In the genomic region with DNA sequence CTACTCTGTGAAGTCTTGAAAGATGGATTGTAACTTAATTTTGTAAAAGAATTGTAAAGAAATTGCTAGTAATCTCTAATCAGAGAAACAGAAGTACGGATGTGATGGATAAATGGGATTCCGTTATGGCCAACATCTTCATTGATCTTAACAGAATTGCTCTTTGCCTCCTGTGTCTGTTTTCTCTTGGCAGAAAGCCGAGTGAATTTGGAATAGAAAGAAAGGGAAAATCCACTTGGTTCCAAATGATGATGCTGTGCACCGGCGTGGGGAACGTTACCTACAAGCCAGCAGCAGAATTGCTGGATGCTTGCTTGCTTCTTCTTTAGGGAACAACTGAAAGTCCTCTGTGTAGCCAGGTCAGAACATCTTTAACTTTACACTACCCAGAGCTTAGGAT, we compare ENCODE assay signal across 21 mouse cellular contexts. TPM values are rescaled to one million over a fixed set of nuclear protein-coding genes. Genes with fewer than 3 reads are reported as not detected.
A peak's percentile ranks its signal among the peaks of the same experiment; 100 is the strongest.
DNase-seq lines count a peak whose midpoint lies in the region; ATAC-seq and TF ChIP-seq lines count a peak whose summit lies in the region.
"Had no signal": no experiment of that assay in that cellular context is flagged by ENCODE, and none has a peak within 500 bp of the region (broad histone marks: within the 10 kb centered on the region; RNA-seq: fewer than 3 reads in every experiment).

No protein-coding gene starts in this region.

- no peak overlapping the region for H3K27ac ChIP-seq in embryonic facial prominence, embryonic 14.5 days (replicated peaks; ENCODE audit: low read depth, low read length)
- no peak overlapping the region for H3K27ac ChIP-seq in embryonic facial prominence, embryonic 10.5 days (replicated peaks)
- no peak overlapping the region for H3K27ac ChIP-seq in liver, adult 2 months (replicated peaks; ENCODE audit: insufficient read depth, low read depth, low read length)
- H3K27ac ChIP-seq in liver, embryonic 11.5 days (ENCODE audit: low read depth, low read length): no peak overlapping the region

- H3K27me3 ChIP-seq in embryonic facial prominence, embryonic 14.5 days (replicated peaks; ENCODE audit: control insufficient read depth, insufficient read depth, low read length): no peaks in the 10 kb centered on the region
- H3K27me3 ChIP-seq in embryonic facial prominence, embryonic 10.5 days (replicated peaks; ENCODE audit: low read depth, poor library complexity, severe bottlenecking): no peaks in the 10 kb centered on the region
- H3K27me3 ChIP-seq in liver, adult 2 months (ENCODE audit: control insufficient read depth, insufficient read depth, low read length): no peaks in the 10 kb centered on the region
- H3K27me3 ChIP-seq in liver, embryonic 11.5 days (replicated peaks; ENCODE audit: control insufficient read depth, insufficient read depth, low read length): no peaks in the 10 kb centered on the region
- H3K27me3 ChIP-seq: CH12.LX, Patski had no signal

- H3K79me2 ChIP-seq in liver, adult 2 months (ENCODE audit: control insufficient read depth, insufficient read depth, low read length): no peaks in the 10 kb centered on the region; the same call in 1 of the 2 replicates

- H3K36me3 ChIP-seq in embryonic facial prominence, embryonic 14.5 days (ENCODE audit: control insufficient read depth, insufficient read depth, low read length): no peaks in the 10 kb centered on the region; the same call in 1 of the 2 replicates
- peaks cover 13% of the 10 kb centered on the region; the same call in 1 of the 2 replicates for H3K36me3 ChIP-seq in embryonic facial prominence, embryonic 10.5 days (replicated peaks)
- peaks cover 1% of the 10 kb centered on the region; the same call in 1 of the 2 replicates for H3K36me3 ChIP-seq in liver, adult 2 months (ENCODE audit: control insufficient read depth, insufficient read depth, low read length)
- peaks cover 5% of the 10 kb centered on the region; the same call in 1 of the 2 replicates for H3K36me3 ChIP-seq in liver, embryonic 11.5 days (ENCODE audit: control insufficient read depth, insufficient read depth, low read length)

- TF ChIP-seq POLR2A in liver, adult 2 months (IDR thresholded peaks at IDR 0.05; ENCODE audit: extremely low read depth, insufficient read depth, low read length): no peak

- WGBS in embryonic facial prominence, embryonic 14.5 days: 84% methylated on average over 6 of the region's 6 CpGs
- WGBS in embryonic facial prominence, embryonic 10.5 days: 94% methylated on average over 6 of the region's 6 CpGs
- 25% methylated on average over 6 of the region's 6 CpGs for WGBS in liver, adult 2 months
- WGBS in liver, embryonic 11.5 days: 92% methylated on average over 6 of the region's 6 CpGs

- ATAC-seq in embryonic facial prominence, embryonic 14.5 days (ENCODE audit: low read depth): no peak
- no peak for ATAC-seq in liver, embryonic 11.5 days (replicated peaks; ENCODE audit: low FRiP score)
- ATAC-seq: activated CD4-positive, CD25-positive, alpha-beta regulatory T cell, adult 4 months; CD4-positive, CD25-positive, alpha-beta regulatory T cell, adult 4 months; Patski had no signal

- no peak overlapping the region for H3K4me2 ChIP-seq in embryonic facial prominence, embryonic 14.5 days (ENCODE audit: low read depth, low read length)
- H3K4me2 ChIP-seq in liver, embryonic 11.5 days: no peak overlapping the region

- H3K9ac ChIP-seq in embryonic facial prominence, embryonic 14.5 days (ENCODE audit: low read depth, low read length): no peak overlapping the region
- H3K9ac ChIP-seq in liver, adult 2 months (ENCODE audit: low read depth, low read length): no peak overlapping the region
- H3K9ac ChIP-seq in liver, embryonic 11.5 days (ENCODE audit: low read depth, low read length): no peak overlapping the region

- H3K9me3 ChIP-seq in embryonic facial prominence, embryonic 14.5 days (ENCODE audit: control insufficient read depth, low read length): no peaks in the 10 kb centered on the region
- no peaks in the 10 kb centered on the region for H3K9me3 ChIP-seq in embryonic facial prominence, embryonic 10.5 days
- H3K9me3 ChIP-seq in liver, embryonic 11.5 days (ENCODE audit: control insufficient read depth, low read length): no peaks in the 10 kb centered on the region
- H3K9me3 ChIP-seq: G1E had no signal

- no peak overlapping the region for H3K4me3 ChIP-seq in embryonic facial prominence, embryonic 14.5 days (ENCODE audit: low read depth, low read length)
- H3K4me3 ChIP-seq in embryonic facial prominence, embryonic 10.5 days: no peak overlapping the region
- no peak overlapping the region for H3K4me3 ChIP-seq in liver, adult 2 months (ENCODE audit: insufficient read depth, low read depth, low read length)
- no peak overlapping the region for H3K4me3 ChIP-seq in liver, embryonic 11.5 days (ENCODE audit: low read depth, low read length)

- no peak for TF ChIP-seq CTCF in liver, adult 2 months (IDR thresholded peaks at IDR 0.05; ENCODE audit: low read depth, low read length)

- 0 out of 2 replicates have a peak, but pooled peaks cover 5% of the 10 kb centered on the region for H3K4me1 ChIP-seq in embryonic facial prominence, embryonic 14.5 days (ENCODE audit: control insufficient read depth, insufficient read depth, low read length)
- no peaks in the 10 kb centered on the region for H3K4me1 ChIP-seq in embryonic facial prominence, embryonic 10.5 days
- peaks cover 6% of the 10 kb centered on the region; the same call in 1 of the 2 replicates for H3K4me1 ChIP-seq in liver, adult 2 months (ENCODE audit: control insufficient read depth, insufficient read depth, low read length)
- H3K4me1 ChIP-seq in liver, embryonic 11.5 days (replicated peaks; ENCODE audit: control insufficient read depth, insufficient read depth, low read length): peaks cover 6% of the 10 kb centered on the region; the same call in 1 of the 2 replicates

- peak; percentile 18 for DNase-seq in embryonic facial prominence, embryonic 14.5 days (ENCODE audit: low spot score)
- no peak for DNase-seq in embryonic facial prominence, embryonic 10.5 days (ENCODE audit: low spot score)
- peak; percentile 70 for DNase-seq in liver, adult 2 months (ENCODE audit: extremely low read depth, low read depth, low spot score)
- DNase-seq in liver, embryonic 11.5 days (ENCODE audit: low spot score): no peak
- peak; percentile 68 for DNase-seq in MN1 (ENCODE audit: low spot score)
- DNase-seq in neural tube, embryonic 10.5 days (ENCODE audit: extremely low spot score, low spot score): no peak
- DNase-seq: adrenal gland, adult 2 months; adrenal gland, adult 8-10 months; adrenal gland, postnatal 10 days; adrenal gland, postnatal 14 days; adrenal gland, postnatal 25 days; adrenal gland, postnatal 36 days; B cell, adult 2 months; cerebellum, adult 11 months; cerebellum, adult 11-12 months; cerebellum, adult 18-20 months had no signal

RNA-seq across cellular contexts. Expression of gene Vti1a, which starts 24.4 kb away (rescaled TPM):
- 17.0 and 21.7 TPM in 2 replicates for polyA plus RNA-seq in embryonic facial prominence, embryonic 14.5 days (2014; fragmentation: Nextera tagmentation; extraction: Ambion mirVana)
- polyA plus RNA-seq in embryonic facial prominence, embryonic 10.5 days (2016; fragmentation: Nextera tagmentation; extraction: Ambion mirVana): 30.6 and 31.2 TPM in 2 replicates
- total RNA-seq in liver, adult 2 months (2014; rRNA removed): 12.7 and 14.8 TPM in 2 replicates
- 5.2 and 6.1 TPM in 2 replicates for polyA plus RNA-seq in liver, adult 2 months (2012; rRNA removed)
- polyA plus RNA-seq in liver, embryonic 11.5 days (2014; fragmentation: Nextera tagmentation; extraction: Ambion mirVana): 26.4 and 30.1 TPM in 2 replicates

RNA-seq across cellular contexts. Expression of gene Zdhhc6, which starts 24.7 kb away (rescaled TPM):
- polyA plus RNA-seq in embryonic facial prominence, embryonic 14.5 days (2014; fragmentation: Nextera tagmentation; extraction: Ambion mirVana): 73.2 and 82.9 TPM in 2 replicates
- 112 and 115 TPM in 2 replicates for polyA plus RNA-seq in embryonic facial prominence, embryonic 10.5 days (2016; fragmentation: Nextera tagmentation; extraction: Ambion mirVana)
- 60.1 and 64.0 TPM in 2 replicates for total RNA-seq in liver, adult 2 months (2014; rRNA removed)
- 18.1 and 19.5 TPM in 2 replicates for polyA plus RNA-seq in liver, adult 2 months (2012; rRNA removed)
- polyA plus RNA-seq in liver, embryonic 11.5 days (2014; fragmentation: Nextera tagmentation; extraction: Ambion mirVana): 120 and 124 TPM in 2 replicates

Comparison
In these comparisons a context has a peak if more than half of its experiments do, and no peak if none do; other contexts are left out.
1. DNase-seq: peak in embryonic facial prominence, embryonic 14.5 days (single experiment), liver, adult 2 months (single experiment) and MN1 (single experiment); none in embryonic facial prominence, embryonic 10.5 days (single experiment), liver, embryonic 11.5 days (single experiment) and neural tube, embryonic 10.5 days (single experiment).